Comparison of ENCODE assay signal across 21 mouse cellular contexts in genomic region chr8:125342521-125342920, GRCm38 (mm10).
DNase-seq lines count a peak whose midpoint lies in the region; ATAC-seq and TF ChIP-seq lines count a peak whose summit lies in the region.
"Had no signal": no experiment of that assay in that cellular context is flagged by ENCODE, and none has a peak within 500 bp of the region (broad histone marks: within the 10 kb centered on the region; RNA-seq: fewer than 3 reads in every experiment).

No protein-coding gene starts in this region.

- no peak for TF ChIP-seq POLR2A in heart, adult 2 months (IDR thresholded peaks at IDR 0.05; ENCODE audit: insufficient read depth, low read depth, low read length)

- no peak for TF ChIP-seq CTCF in heart, adult 2 months (IDR thresholded peaks at IDR 0.05)
- TF ChIP-seq CTCF in intestine, postnatal 0 days (IDR thresholded peaks at IDR 0.05; ENCODE audit: low read depth), result no peak

- 36% methylated on average over 9 of the region's 9 CpGs for WGBS in heart, embryonic 12.5 days
- 52% methylated on average over 9 of the region's 9 CpGs for WGBS in heart, adult 2 months
- 59% methylated on average over 9 of the region's 9 CpGs for WGBS in intestine, postnatal 0 days
- WGBS in intestine, embryonic 15.5 days, result 57% methylated on average over 9 of the region's 9 CpGs
- WGBS in embryonic facial prominence, embryonic 14.5 days, result 62% methylated on average over 9 of the region's 9 CpGs

- no peak overlapping the region for H3K4me3 ChIP-seq in heart, embryonic 12.5 days
- H3K4me3 ChIP-seq in heart, adult 2 months, result no peak overlapping the region
- no peak overlapping the region for H3K4me3 ChIP-seq in intestine, postnatal 0 days (ENCODE audit: low read depth, low read length)
- H3K4me3 ChIP-seq in intestine, embryonic 15.5 days (replicated peaks), result no peak overlapping the region
- H3K4me3 ChIP-seq in embryonic facial prominence, embryonic 14.5 days (ENCODE audit: low read depth, low read length), result no peak overlapping the region
- H3K4me3 ChIP-seq: forebrain, embryonic 13.5 days; limb, embryonic 13.5 days; lung, embryonic 15.5 days; neural tube, embryonic 12.5 days had no signal

- intact Hi-C loops in heart, adult 2 months (cut with DNase I), result no loop called here
- intact Hi-C loops in gastrocnemius, postnatal 14 days (cut with DNase I; ENCODE audit: low total_unique reads), result no loop called here

- no peaks in the 10 kb centered on the region for H3K9me3 ChIP-seq in heart, embryonic 12.5 days (replicated peaks)
- H3K9me3 ChIP-seq in intestine, postnatal 0 days (ENCODE audit: control insufficient read depth), result no peaks in the 10 kb centered on the region
- H3K9me3 ChIP-seq in intestine, embryonic 15.5 days, result no peaks in the 10 kb centered on the region
- no peaks in the 10 kb centered on the region for H3K9me3 ChIP-seq in embryonic facial prominence, embryonic 14.5 days (ENCODE audit: control insufficient read depth, low read length)
- H3K9me3 ChIP-seq: forebrain, embryonic 13.5 days; limb, embryonic 13.5 days; lung, embryonic 15.5 days; neural tube, embryonic 12.5 days had no signal

- no peak for TF ChIP-seq EP300 in heart, adult 2 months (IDR thresholded peaks at IDR 0.05; ENCODE audit: insufficient read depth, low read depth, low read length)

- H3K4me1 ChIP-seq in heart, embryonic 12.5 days (replicated peaks), result peaks cover 80% of the 10 kb centered on the region
- peaks cover 15% of the 10 kb centered on the region for H3K4me1 ChIP-seq in heart, adult 2 months (ENCODE audit: control insufficient read depth, insufficient read depth, low read length)
- 0 out of 2 replicates have a peak, but pooled peaks cover 5% of the 10 kb centered on the region for H3K4me1 ChIP-seq in intestine, postnatal 0 days (replicated peaks; ENCODE audit: control insufficient read depth, insufficient read depth, low read length)
- peaks cover 20% of the 10 kb centered on the region for H3K4me1 ChIP-seq in intestine, embryonic 15.5 days (replicated peaks)
- H3K4me1 ChIP-seq in embryonic facial prominence, embryonic 14.5 days (ENCODE audit: control insufficient read depth, insufficient read depth, low read length), result 0 out of 2 replicates have a peak, but pooled peaks cover 4% of the 10 kb centered on the region

- 0 out of 2 replicates have a peak overlapping the region, but pooled peaks have one; percentile 25 for H3K9ac ChIP-seq in heart, embryonic 12.5 days
- no peak overlapping the region for H3K9ac ChIP-seq in heart, adult 2 months (ENCODE audit: low read depth, low read length)
- H3K9ac ChIP-seq in intestine, postnatal 0 days (ENCODE audit: low read depth, low read length), result no peak overlapping the region
- no peak overlapping the region for H3K9ac ChIP-seq in intestine, embryonic 15.5 days
- no peak overlapping the region for H3K9ac ChIP-seq in embryonic facial prominence, embryonic 14.5 days (ENCODE audit: low read depth, low read length)
- H3K9ac ChIP-seq: forebrain, embryonic 13.5 days; limb, embryonic 13.5 days; liver, embryonic 14.5 days; lung, embryonic 15.5 days; neural tube, embryonic 12.5 days had no signal

- H3K4me2 ChIP-seq in heart, embryonic 12.5 days, result no peak overlapping the region
- H3K4me2 ChIP-seq in intestine, postnatal 0 days (replicated peaks; ENCODE audit: low read depth), result no peak overlapping the region
- no peak overlapping the region for H3K4me2 ChIP-seq in intestine, embryonic 15.5 days (replicated peaks)
- H3K4me2 ChIP-seq in embryonic facial prominence, embryonic 14.5 days (ENCODE audit: low read depth, low read length), result no peak overlapping the region
- H3K4me2 ChIP-seq: forebrain, embryonic 13.5 days; limb, embryonic 13.5 days; lung, embryonic 15.5 days; midbrain, embryonic 11.5 days; neural tube, embryonic 12.5 days had no signal

- peak overlapping the region; percentile 86 for H3K27ac ChIP-seq in heart, embryonic 12.5 days (ENCODE audit: poor library complexity, severe bottlenecking)
- no peak overlapping the region; the same call in 1 of the 2 replicates for H3K27ac ChIP-seq in heart, adult 2 months
- no peak overlapping the region for H3K27ac ChIP-seq in intestine, postnatal 0 days (ENCODE audit: low read depth, low read length)
- no peak overlapping the region for H3K27ac ChIP-seq in intestine, embryonic 15.5 days
- no peak overlapping the region for H3K27ac ChIP-seq in embryonic facial prominence, embryonic 14.5 days (replicated peaks; ENCODE audit: low read depth, low read length)
- H3K27ac ChIP-seq: forebrain, embryonic 13.5 days; hindbrain, postnatal 0 days; limb, embryonic 13.5 days; liver, embryonic 14.5 days; lung, embryonic 15.5 days; neural tube, embryonic 12.5 days had no signal

- 0 out of 2 replicates have a peak, but pooled peaks cover 7% of the 10 kb centered on the region for H3K27me3 ChIP-seq in heart, embryonic 12.5 days (replicated peaks)
- H3K27me3 ChIP-seq in heart, adult 2 months (ENCODE audit: control insufficient read depth, insufficient read depth, low read length), result no peaks in the 10 kb centered on the region
- H3K27me3 ChIP-seq in intestine, postnatal 0 days (replicated peaks; ENCODE audit: control insufficient read depth, insufficient read depth, low read length), result 0 out of 2 replicates have a peak, but pooled peaks cover 3% of the 10 kb centered on the region
- no peaks in the 10 kb centered on the region for H3K27me3 ChIP-seq in intestine, embryonic 15.5 days (replicated peaks)
- 0 out of 2 replicates have a peak, but pooled peaks cover 4% of the 10 kb centered on the region for H3K27me3 ChIP-seq in embryonic facial prominence, embryonic 14.5 days (replicated peaks; ENCODE audit: control insufficient read depth, insufficient read depth, low read length)
- H3K27me3 ChIP-seq: forebrain, embryonic 13.5 days; lung, embryonic 15.5 days had no signal

- ATAC-seq in heart, embryonic 12.5 days (ENCODE audit: insufficient number of reproducible peaks, low FRiP score), result no peak
- 0 out of 2 replicates have a peak, but pooled peaks have one; percentile 8 for ATAC-seq in intestine, postnatal 0 days
- ATAC-seq in intestine, embryonic 15.5 days, result no peak
- ATAC-seq in embryonic facial prominence, embryonic 14.5 days (ENCODE audit: low read depth), result peak; percentile 50; the same call in 1 of the 2 replicates
- ATAC-seq: activated CD4-positive, CD25-positive, alpha-beta regulatory T cell, adult 4 months; forebrain, embryonic 13.5 days; hindbrain, postnatal 0 days had no signal

- H3K36me3 ChIP-seq in heart, embryonic 12.5 days, result no peaks in the 10 kb centered on the region
- H3K36me3 ChIP-seq in heart, adult 2 months (ENCODE audit: control insufficient read depth, insufficient read depth, low read length), result no peaks in the 10 kb centered on the region
- H3K36me3 ChIP-seq in intestine, postnatal 0 days (ENCODE audit: control insufficient read depth, insufficient read depth), result no peaks in the 10 kb centered on the region
- H3K36me3 ChIP-seq in intestine, embryonic 15.5 days, result no peaks in the 10 kb centered on the region
- no peaks in the 10 kb centered on the region for H3K36me3 ChIP-seq in embryonic facial prominence, embryonic 14.5 days (ENCODE audit: control insufficient read depth, insufficient read depth, low read length)
- H3K36me3 ChIP-seq: limb, embryonic 13.5 days; lung, embryonic 15.5 days; neural tube, embryonic 12.5 days had no signal

- no peaks in the 10 kb centered on the region for H3K79me2 ChIP-seq in heart, adult 2 months (replicated peaks; ENCODE audit: control insufficient read depth, insufficient read depth, low read length)

- DNase-seq in heart, adult 2 months, result no peak
- DNase-seq in Muller cell, postnatal 12 days (ENCODE audit: inconsistent ontology term), result peak; percentile 62
- peak; percentile 26 for DNase-seq in embryonic facial prominence, embryonic 14.5 days (ENCODE audit: low spot score)
- DNase-seq in gastrocnemius, postnatal 14 days, result no peak
- DNase-seq: adrenal gland, postnatal 10 days; cerebellum, adult 11-12 months; cerebellum, postnatal 14 days; gastrocnemius, postnatal 10 days; kidney, adult 2 months; right cerebral cortex, adult 18-20 months had no signal

Comparison
In these comparisons a context has a peak if more than half of its experiments do, and no peak if none do; other contexts are left out.
1. ATAC-seq: peak in intestine, postnatal 0 days (single experiment) and embryonic facial prominence, embryonic 14.5 days (single experiment); none in heart, embryonic 12.5 days (single experiment) and intestine, embryonic 15.5 days (single experiment).
2. DNase-seq: peak in Muller cell, postnatal 12 days (single experiment) and embryonic facial prominence, embryonic 14.5 days (single experiment); none in heart, adult 2 months (0 of 2) and gastrocnemius, postnatal 14 days (single experiment).